Mouse (Mus musculus): ENCODE data around the gene Sympk.

Sympk gene

DNA sequence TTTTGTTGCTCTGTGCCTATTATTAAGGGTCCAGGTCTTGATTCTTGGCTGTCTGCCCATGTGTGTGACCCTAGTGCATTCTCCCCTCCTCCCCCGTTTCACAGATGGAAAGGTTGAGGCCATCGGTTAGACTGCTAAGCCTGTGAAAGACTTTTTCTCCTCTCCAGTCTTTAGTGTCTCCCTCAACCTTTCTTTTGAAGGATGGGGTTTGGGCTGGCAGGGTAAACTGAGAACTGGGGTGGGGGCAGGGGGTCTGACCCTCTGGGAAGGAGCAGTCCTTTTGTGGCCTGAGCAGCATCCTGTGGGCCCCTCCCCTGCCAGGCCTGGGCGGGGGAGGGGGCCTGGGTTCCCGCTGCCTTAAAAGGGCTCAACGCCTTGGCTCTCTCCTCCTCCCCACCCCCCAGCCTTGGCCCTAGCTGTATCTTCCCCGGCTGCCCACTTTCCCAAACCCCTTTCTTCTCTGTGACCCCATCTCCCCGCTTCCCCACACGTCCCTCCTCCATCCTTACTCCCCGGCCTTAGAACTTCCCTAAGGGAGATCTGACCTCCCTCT is 60.8 kb downstream of the Sympk start:
- no peak for DNase-seq

GRCm38 (mm10) chr7:19085495-19085894 is 61.3 kb downstream of the Sympk start:
- DNase-seq, result no peak

DNA sequence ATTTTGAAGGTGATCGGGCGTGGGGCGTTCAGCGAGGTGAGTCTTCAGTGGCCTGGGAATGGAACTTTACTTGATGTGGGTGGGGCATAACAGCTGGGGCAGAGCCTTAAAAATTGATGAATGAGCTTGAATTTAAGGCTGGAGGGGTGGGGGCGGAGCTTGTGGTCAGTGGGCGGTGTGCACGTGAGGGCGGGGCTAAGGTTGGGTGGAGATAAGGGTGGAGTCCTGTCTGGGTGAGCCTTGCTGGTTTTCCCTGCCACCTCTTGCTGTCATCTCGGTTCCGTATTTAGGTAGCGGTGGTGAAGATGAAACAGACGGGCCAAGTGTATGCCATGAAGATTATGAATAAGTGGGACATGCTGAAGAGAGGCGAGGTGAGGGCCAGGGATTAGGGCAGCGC is 61.9 kb downstream of the Sympk start:
- DNase-seq, result peak; percentile 16

GRCm38 (mm10) chr7:19086760-19087159 is 62.6 kb downstream of the Sympk start:
- no peak for DNase-seq

DNA sequence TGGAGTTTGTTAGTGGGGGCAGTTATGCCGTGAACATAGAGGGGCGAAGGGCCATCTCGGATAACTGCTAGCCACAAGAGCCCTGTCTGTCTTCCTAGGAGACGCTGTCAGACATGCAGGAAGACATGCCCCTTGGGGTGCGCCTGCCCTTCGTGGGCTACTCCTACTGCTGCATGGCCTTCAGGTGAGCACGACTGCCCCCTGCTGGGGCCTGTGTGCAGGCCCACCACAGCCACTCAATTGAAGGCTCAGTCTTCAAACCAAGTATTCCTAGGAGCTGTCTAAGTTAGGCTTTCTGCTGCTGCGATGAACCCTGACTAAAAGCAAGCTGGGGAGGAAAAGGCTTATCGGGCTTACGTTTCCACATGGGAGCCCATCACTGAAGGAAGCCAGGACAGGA is 64.6 kb downstream of the Sympk start:
- DNase-seq, result peak; percentile 22

- DNase-seq, result peak; percentile 14
Observed at GRCm38 (mm10) chr7:19091913-19092312, 67.7 kb downstream of the Sympk start.

DNA sequence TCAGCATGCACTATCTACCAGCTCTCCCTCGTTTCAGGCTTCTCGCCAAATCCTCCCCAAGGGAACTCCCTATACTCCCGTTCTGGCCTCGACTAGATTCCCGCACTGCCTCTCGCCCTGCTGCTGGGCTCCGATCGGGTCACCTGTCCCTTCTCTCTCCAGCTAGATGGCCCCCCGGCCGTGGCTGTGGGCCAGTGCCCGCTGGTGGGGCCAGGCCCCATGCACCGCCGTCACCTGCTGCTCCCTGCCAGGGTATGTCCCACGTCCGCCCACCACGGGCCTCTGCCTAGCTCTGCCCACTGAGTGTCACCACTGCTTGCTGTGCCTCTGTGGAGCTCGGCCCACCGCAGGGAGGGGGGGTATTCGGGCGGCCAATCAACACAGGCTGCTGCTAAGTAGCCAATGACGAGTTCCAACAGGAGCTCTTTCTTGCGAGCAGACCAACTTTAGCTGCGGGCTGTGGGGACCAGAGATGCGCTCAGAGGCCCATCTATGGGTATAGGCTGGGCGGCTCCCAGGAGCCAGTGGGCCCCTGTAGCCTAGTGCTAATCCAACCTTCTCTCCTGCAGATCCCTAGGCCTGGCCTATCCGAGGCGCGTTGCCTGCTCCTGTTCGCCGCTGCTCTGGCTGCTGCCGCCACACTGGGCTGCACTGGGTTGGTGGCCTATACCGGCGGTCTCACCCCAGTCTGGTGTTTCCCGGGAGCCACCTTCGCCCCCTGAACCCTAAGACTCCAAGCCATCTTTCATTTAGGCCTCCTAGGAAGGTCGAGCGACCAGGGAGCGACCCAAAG is 68.4 kb downstream of the Sympk start:
- DNase-seq, result peak; percentile 38

DNA sequence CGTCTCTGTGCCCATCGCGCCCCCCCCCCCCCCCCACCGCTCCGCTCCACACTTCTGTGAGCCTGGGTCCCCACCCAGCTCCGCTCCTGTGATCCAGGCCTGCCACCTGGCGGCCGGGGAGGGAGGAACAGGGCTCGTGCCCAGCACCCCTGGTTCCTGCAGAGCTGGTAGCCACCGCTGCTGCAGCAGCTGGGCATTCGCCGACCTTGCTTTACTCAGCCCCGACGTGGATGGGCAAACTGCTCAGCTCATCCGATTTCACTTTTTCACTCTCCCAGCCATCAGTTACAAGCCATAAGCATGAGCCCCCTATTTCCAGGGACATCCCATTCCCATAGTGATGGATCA is 69.0 kb downstream of the Sympk start:
- DNase-seq, result peak; percentile 41

- DNase-seq, result peak; percentile 64
Observed at GRCm38 (mm10) chr7:19093537-19094385, 69.6 kb downstream of the Sympk start.

GRCm38 (mm10) chr7:19094471-19094825 is 70.3 kb downstream of the Sympk start, which contains the start of gene Six5:
Six5 (plus strand) TSS chr7:19094594.
- DNase-seq, result peak; percentile 24

- DNase-seq, result peak; percentile 17
Observed at GRCm38 (mm10) chr7:19094826-19095750, 70.9 kb downstream of the Sympk start.

DNA sequence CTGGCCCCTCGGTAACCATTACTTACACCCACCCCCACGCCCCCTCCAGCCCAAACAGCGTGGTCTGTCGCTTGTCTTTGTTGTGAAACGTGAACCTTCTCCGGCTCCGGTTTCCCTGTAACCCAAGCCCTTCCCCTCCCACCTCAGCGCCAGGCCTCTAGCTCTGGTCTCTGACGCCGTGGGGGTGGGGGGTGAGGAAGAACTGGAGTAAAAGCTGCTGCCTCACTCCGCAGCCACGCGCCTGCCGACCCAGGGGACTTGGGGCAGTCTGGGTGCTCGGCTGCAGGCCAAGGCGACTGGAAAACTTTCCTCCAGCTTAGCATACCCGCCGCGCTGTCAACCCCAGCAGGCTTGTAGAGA is 71.6 kb downstream of the Sympk start:
- DNase-seq, result peak; percentile 17

DNA sequence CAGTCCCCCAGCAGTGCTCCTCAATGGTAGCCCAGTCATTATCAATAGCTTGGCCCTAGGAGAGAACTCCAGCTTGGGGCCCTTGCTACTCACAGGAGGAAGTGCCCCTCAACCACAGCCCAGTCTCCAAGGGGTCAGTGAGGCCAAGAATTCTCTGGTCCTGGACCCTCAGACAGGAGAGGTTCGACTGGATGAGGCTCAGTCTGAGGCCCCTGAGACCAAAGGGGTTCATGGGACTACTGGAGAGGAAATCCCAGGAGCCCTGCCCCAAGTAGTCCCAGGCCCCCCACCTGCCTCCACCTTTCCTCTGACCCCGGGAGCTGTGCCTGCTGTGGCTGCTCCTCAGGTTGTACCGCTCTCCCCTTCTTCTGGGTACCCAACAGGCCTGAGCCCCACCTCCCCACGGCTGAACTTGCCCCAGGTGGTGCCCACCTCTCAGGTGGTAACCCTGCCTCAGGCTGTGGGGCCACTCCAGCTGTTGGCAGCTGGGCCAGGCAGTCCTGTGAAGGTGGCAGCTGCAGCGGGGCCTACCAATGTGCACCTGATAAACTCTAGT is 72.3 kb downstream of the Sympk start:
- peak; percentile 8 for DNase-seq

GRCm38 (mm10) chr7:19097217-19097616 is 73.0 kb downstream of the Sympk start:
- DNase-seq, result no peak

DNA sequence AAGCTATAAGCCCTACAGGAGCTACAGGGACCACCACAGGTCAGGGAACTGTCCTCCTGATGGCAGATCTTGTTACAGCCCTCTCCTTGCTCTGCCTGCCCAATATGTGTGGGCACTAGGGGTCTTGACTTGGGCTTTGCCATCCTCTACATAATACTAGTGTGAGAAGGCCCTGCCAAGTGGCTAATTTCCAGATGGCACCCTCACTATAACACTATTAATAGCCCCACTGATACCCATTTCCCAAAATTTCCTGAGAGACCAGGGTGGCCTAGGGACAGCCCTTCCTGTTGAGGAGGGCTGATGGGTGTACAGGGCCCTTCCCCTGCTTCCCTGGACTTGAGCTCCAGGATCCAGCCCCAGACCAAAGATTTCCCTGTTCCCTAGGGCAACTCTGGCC is 73.7 kb downstream of the Sympk start:
- no peak for DNase-seq

DNA sequence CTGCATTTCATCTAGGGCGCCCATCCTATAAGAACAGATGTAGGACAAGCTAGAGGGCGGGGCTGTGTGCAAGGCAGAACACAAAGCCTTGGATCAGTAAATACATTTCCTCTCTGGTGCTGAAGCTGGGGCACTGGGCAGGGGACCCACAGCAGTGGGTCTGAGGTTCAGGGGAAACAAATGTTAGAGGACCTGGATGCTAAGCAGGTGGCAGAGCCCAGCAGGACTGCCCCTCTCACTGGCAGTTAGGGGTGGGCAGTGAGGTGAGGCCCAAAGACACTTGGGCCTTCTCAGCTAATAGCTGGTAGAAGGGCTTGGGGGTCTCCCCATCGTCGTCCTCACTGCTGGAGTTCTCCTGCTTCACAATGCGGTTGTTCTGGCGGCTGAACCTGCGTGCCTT is 74.6 kb downstream of the Sympk start:
- no peak for DNase-seq

GRCm38 (mm10) chr7:19100290-19100689 is 76.1 kb downstream of the Sympk start:
- DNase-seq, result peak; percentile 12

DNA sequence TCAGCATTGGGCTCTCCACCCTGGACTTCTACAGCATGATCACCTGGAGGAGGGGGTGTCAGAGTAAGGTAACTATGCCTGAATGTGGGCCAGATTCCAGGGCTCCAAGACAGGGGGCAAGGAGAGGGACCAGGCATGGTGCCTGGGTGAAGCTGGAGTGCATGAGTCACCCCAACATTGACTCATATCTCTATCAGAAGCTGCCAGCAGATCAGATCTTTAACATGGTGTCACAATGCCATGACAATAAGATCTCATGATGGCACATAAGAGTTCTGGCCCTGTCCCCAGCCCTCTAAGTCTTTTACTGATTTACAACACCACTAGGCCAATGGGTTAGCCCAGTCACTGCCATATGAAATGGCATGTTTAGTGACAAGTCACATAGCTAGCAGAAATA is 79.6 kb downstream of the Sympk start:
- DNase-seq, result no peak

Data from cerebellum, adult 9-11 months (tissue).